Mouse (Mus musculus) embryonic facial prominence, embryonic 11.5 days (tissue): Measurements from ENCODE around the gene Pspn. TPM values are rescaled to one million over a fixed set of nuclear protein-coding genes. Genes with fewer than 3 reads are reported as not detected.

Experiments used
- ATAC-seq: fragments of 200-750 bp; cut with Nextera tagmentation; replicated peaks from 2 replicates; pipeline ENCODE4 v1.8.0; 2017; ENCODE audit warnings: low read depth; ENCODE audit not compliant: insufficient number of reproducible peaks, low FRiP score, low TSS enrichment
- DNase-seq: peaks from one replicate; pipeline ENCODE4 v3.0.0-alpha.2; 2015; ENCODE audit warnings: low spot score
- H3K27ac ChIP-seq: fragments of 300-500 bp; sonication (generic); replicated peaks from 2 replicates; pipeline ENCODE4 v1.5.1; 2014; ENCODE audit warnings: mild to moderate bottlenecking, low read depth, low read length, control low read depth
- H3K27me3 ChIP-seq: fragments of 300-500 bp; sonication (generic); 2 replicates; pipeline ENCODE4 v1.6.1; 2014; ENCODE audit warnings: mild to moderate bottlenecking, low read length, moderate library complexity, mixed read lengths; ENCODE audit not compliant: control insufficient read depth, insufficient read depth
- H3K36me3 ChIP-seq: fragments of 300-500 bp; sonication (generic); replicated peaks from 2 replicates; pipeline ENCODE4 v1.6.1; 2014; ENCODE audit warnings: low read depth, mild to moderate bottlenecking, low read length, moderate library complexity, mixed read lengths; ENCODE audit not compliant: control insufficient read depth, insufficient read depth
- H3K4me1 ChIP-seq: fragments of 300-500 bp; sonication (generic); 2 replicates; pipeline ENCODE4 v1.6.1; 2014; ENCODE audit warnings: low read length, mixed read lengths; ENCODE audit not compliant: control insufficient read depth, insufficient read depth
- H3K4me2 ChIP-seq: fragments of 300-500 bp; sonication (generic); 2 replicates; pipeline ENCODE4 v1.6.1; 2014; ENCODE audit warnings: low read depth, mild to moderate bottlenecking, control low read depth, low read length, moderate library complexity
- H3K4me3 ChIP-seq: fragments of 300-500 bp; sonication (generic); 2 replicates; pipeline ENCODE4 v1.5.1; 2014; ENCODE audit warnings: low read depth, low read length, control low read depth
- H3K9ac ChIP-seq: fragments of 300-500 bp; sonication (generic); replicated peaks from 2 replicates; pipeline ENCODE4 v1.6.1; 2014; ENCODE audit warnings: mild to moderate bottlenecking, control low read depth, low read length
- H3K9me3 ChIP-seq: fragments of 300-500 bp; sonication (generic); replicated peaks from 2 replicates; pipeline ENCODE4 v1.6.1; 2016; ENCODE audit warnings: mild to moderate bottlenecking, low read length, inconsistent platforms, mixed read lengths; ENCODE audit not compliant: control insufficient read depth
- WGBS: fragments of 180-500 bp; shearing (Covaris S2); extraction: QIAGEN DNeasy Blood & Tissue Kit; methylation state at CpG from one replicate; pipeline ENCODE4 v1.1.7; 2014; 5-methylcytosine and 5-hydroxymethylcytosine counted together
- polyA plus RNA-seq: library from polyadenylated mRNA; unstranded; fragments of >200 nt; fragmentation: Nextera tagmentation; extraction: Ambion mirVana; gene quantifications from 2 replicates; pipeline ENCODE4 v1.2.1, GENCODE M21; 2014

The Pspn gene
- polyA plus RNA-seq, 1 experiment from 2014 or later: not detected

GRCm38 (mm10) chr17:56984886-56985285, 14.9 kb downstream of the Pspn start:
- H3K36me3 ChIP-seq: no peaks in the 10 kb centered on the region
- no peak for DNase-seq
- H3K4me2 ChIP-seq: no peak overlapping the region
- H3K4me1 ChIP-seq: no peaks in the 10 kb centered on the region
- ATAC-seq: no peak
- no peak overlapping the region for H3K27ac ChIP-seq
- H3K27me3 ChIP-seq: no peaks in the 10 kb centered on the region
- H3K4me3 ChIP-seq: no peak overlapping the region
- no peak overlapping the region for H3K9ac ChIP-seq
- H3K9me3 ChIP-seq: no peaks in the 10 kb centered on the region
- 80% methylated on average over 9 of the region's 9 CpGs for WGBS

- WGBS: 79% methylated on average over 5 of the region's 5 CpGs
- no peak for ATAC-seq
- H3K27ac ChIP-seq: no peak within 1 kb of the TSS
Observed at GRCm38 (mm10) chr17:56982013-56982412, 17.8 kb downstream of the Pspn start, which contains the start of gene Acer1. TSS of gene Acer1 (minus strand) at chr17:56982126.

GRCm38 (mm10) chr17:56981049-56981448, 18.8 kb downstream of the Pspn start:
- Histone ChIP-seq H3K9ac (no peak overlapping the region), H3K4me1 (no peaks in the 10 kb centered on the region), H3K4me3 (no peak overlapping the region), H3K9me3 (no peaks in the 10 kb centered on the region), H3K27ac (no peak overlapping the region), H3K4me2 (no peak overlapping the region), H3K36me3 (no peaks in the 10 kb centered on the region), H3K27me3 (no peaks in the 10 kb centered on the region)
- 77% methylated on average over 7 of the region's 7 CpGs for WGBS
- ATAC-seq (no peak), DNase-seq (no peak)

More at GRCm38 (mm10) chr17:56982013-56982412, 17.8 kb downstream of the Pspn start, which contains the start of gene Acer1:
- H3K4me3 ChIP-seq: no peak within 1 kb of the TSS
- H3K4me2 ChIP-seq: no peak within 1 kb of the TSS
- no peaks in the 10 kb centered on the region for H3K4me1 ChIP-seq
- no peaks in the 10 kb centered on the region for H3K36me3 ChIP-seq
- H3K9ac ChIP-seq: no peak within 1 kb of the TSS
- no peak for DNase-seq
- H3K9me3 ChIP-seq: no peaks in the 10 kb centered on the region
- H3K27me3 ChIP-seq: no peaks in the 10 kb centered on the region

- ATAC-seq (no peak), DNase-seq (no peak)
- Histone ChIP-seq H3K4me1 (no peaks in the 10 kb centered on the region), H3K27ac (no peak overlapping the region), H3K27me3 (no peaks in the 10 kb centered on the region), H3K36me3 (no peaks in the 10 kb centered on the region), H3K9ac (no peak overlapping the region), H3K9me3 (no peaks in the 10 kb centered on the region), H3K4me2 (no peak overlapping the region), H3K4me3 (no peak overlapping the region)
- 54% methylated on average over 4 of the region's 8 CpGs for WGBS
Observed at GRCm38 (mm10) chr17:56979524-56979923, 20.3 kb downstream of the Pspn start.

GRCm38 (mm10) chr17:56976531-56977390, 23.1 kb downstream of the Pspn start:
- H3K9ac ChIP-seq: no peak overlapping the region
- no peak overlapping the region for H3K27ac ChIP-seq
- ATAC-seq (no peak), DNase-seq (no peak)
- no peak overlapping the region for H3K4me3 ChIP-seq
- no peaks in the 10 kb centered on the region for H3K27me3 ChIP-seq
- no peaks in the 10 kb centered on the region for H3K9me3 ChIP-seq
- no peak overlapping the region for H3K4me2 ChIP-seq
- 72% methylated on average over 8 of the region's 8 CpGs for WGBS
- H3K36me3 ChIP-seq: no peaks in the 10 kb centered on the region
- no peaks in the 10 kb centered on the region for H3K4me1 ChIP-seq

- no peak overlapping the region for H3K27ac ChIP-seq
Observed at GRCm38 (mm10) chr17:56975391-56975790, 24.4 kb downstream of the Pspn start.

GRCm38 (mm10) chr17:56974708-56975240, 25.0 kb downstream of the Pspn start:
- no peaks in the 10 kb centered on the region for H3K4me1 ChIP-seq

More at GRCm38 (mm10) chr17:56975391-56975790, 24.4 kb downstream of the Pspn start:
- DNase-seq (no peak), ATAC-seq (no peak)
- WGBS: 61% methylated on average over 3 of the region's 3 CpGs
- Histone ChIP-seq H3K36me3 (no peaks in the 10 kb centered on the region), H3K27me3 (no peaks in the 10 kb centered on the region), H3K9ac (no peak overlapping the region), H3K9me3 (no peaks in the 10 kb centered on the region), H3K4me2 (no peak overlapping the region), H3K4me1 (no peaks in the 10 kb centered on the region), H3K4me3 (no peak overlapping the region)

More at GRCm38 (mm10) chr17:56974708-56975240, 25.0 kb downstream of the Pspn start:
- no peak overlapping the region for H3K9ac ChIP-seq
- no peak overlapping the region for H3K4me2 ChIP-seq
- DNase-seq: no peak
- WGBS: 73% methylated on average over 5 of the region's 5 CpGs
- no peak for ATAC-seq
- no peak overlapping the region for H3K4me3 ChIP-seq
- H3K27ac ChIP-seq: no peak overlapping the region
- no peaks in the 10 kb centered on the region for H3K36me3 ChIP-seq
- H3K9me3 ChIP-seq: no peaks in the 10 kb centered on the region
- no peaks in the 10 kb centered on the region for H3K27me3 ChIP-seq
